ENCODE assay signal across 10 mouse cellular contexts in genomic region chr15:102013651-102014050, GRCm38 (mm10). TPM values are rescaled to one million over a fixed set of nuclear protein-coding genes. Genes with fewer than 3 reads are reported as not detected.
DNase-seq lines count a peak whose midpoint lies in the region; ATAC-seq and TF ChIP-seq lines count a peak whose summit lies in the region.
"Had no signal": no experiment of that assay in that cellular context is flagged by ENCODE, and none has a peak within 500 bp of the region (broad histone marks: within the 10 kb centered on the region; RNA-seq: fewer than 3 reads in every experiment).

No protein-coding gene starts in this region.

- DNase-seq in adrenal gland, postnatal 25 days = peak; percentile 27
- no peak for DNase-seq in adrenal gland, adult 18-20 months (ENCODE audit: low spot score in 2 of 2)
- DNase-seq in retina, postnatal 1 day = peak; percentile 40
- no peak for DNase-seq in retina, embryonic 14.5 days (ENCODE audit: low spot score)
- DNase-seq in stomach, postnatal 0 days (ENCODE audit: low spot score) = no peak
- DNase-seq in heart, postnatal 10 days = no peak
- no peak for DNase-seq in heart, adult 8-10 months (ENCODE audit: low spot score)
- DNase-seq: gastrocnemius, adult 2 months had no signal

- peak; percentile 23; the same call in 1 of the 2 replicates for ATAC-seq in kidney, embryonic 15.5 days (replicated peaks; ENCODE audit: low FRiP score)
- ATAC-seq in stomach, postnatal 0 days (ENCODE audit: low FRiP score, low TSS enrichment) = no peak

- TF ChIP-seq CTCF in stomach, postnatal 0 days (IDR thresholded peaks at IDR 0.05; ENCODE audit: low read depth) = no peak

- H3K4me1 ChIP-seq in kidney, embryonic 15.5 days = peaks cover 37% of the 10 kb centered on the region
- no peaks in the 10 kb centered on the region for H3K4me1 ChIP-seq in stomach, postnatal 0 days (replicated peaks; ENCODE audit: control insufficient read depth, insufficient read depth)

- intact Hi-C loops in heart, postnatal 10 days (cut with DNase I) = no loop called here

- no peaks in the 10 kb centered on the region for H3K36me3 ChIP-seq in kidney, embryonic 15.5 days
- no peaks in the 10 kb centered on the region for H3K36me3 ChIP-seq in stomach, postnatal 0 days (ENCODE audit: control insufficient read depth, insufficient read depth, low read length)

- no peaks in the 10 kb centered on the region for H3K9me3 ChIP-seq in kidney, embryonic 15.5 days (replicated peaks)
- no peaks in the 10 kb centered on the region for H3K9me3 ChIP-seq in stomach, postnatal 0 days (ENCODE audit: control insufficient read depth, low read length)

- no peak overlapping the region for H3K9ac ChIP-seq in kidney, embryonic 15.5 days
- no peak overlapping the region for H3K9ac ChIP-seq in stomach, postnatal 0 days (ENCODE audit: low read length)

- no peaks in the 10 kb centered on the region for H3K27me3 ChIP-seq in kidney, embryonic 15.5 days
- no peaks in the 10 kb centered on the region for H3K27me3 ChIP-seq in stomach, postnatal 0 days (ENCODE audit: control insufficient read depth, insufficient read depth, low read length)

- no peak overlapping the region for H3K4me3 ChIP-seq in kidney, embryonic 15.5 days (replicated peaks)
- H3K4me3 ChIP-seq in stomach, postnatal 0 days (ENCODE audit: low read depth, low read length) = no peak overlapping the region
- H3K4me3 ChIP-seq: gastrocnemius, adult 2 months had no signal

- no peak overlapping the region for H3K4me2 ChIP-seq in kidney, embryonic 15.5 days
- no peak overlapping the region for H3K4me2 ChIP-seq in stomach, postnatal 0 days (replicated peaks; ENCODE audit: low read depth)

- H3K27ac ChIP-seq in kidney, embryonic 15.5 days = peak overlapping the region; percentile 76
- H3K27ac ChIP-seq in stomach, postnatal 0 days (replicated peaks) = peak overlapping the region; percentile 45
- H3K27ac ChIP-seq: gastrocnemius, adult 2 months had no signal

- no peak for TF ChIP-seq EP300 in stomach, postnatal 0 days (optimal IDR thresholded peaks at IDR 0.05)

- WGBS in kidney, embryonic 15.5 days = 51% methylated on average over 3 of the region's 3 CpGs
- WGBS in stomach, postnatal 0 days = 33% methylated on average over 3 of the region's 3 CpGs

RNA-seq across cellular contexts. Expression of gene Krt8, which starts 9.4 kb away (rescaled TPM):
- total RNA-seq in adrenal gland, postnatal 25 days (2021) = 0.36 and 1.00 TPM in 2 replicates
- 1 to 10 TPM in 1 of 2 experiments, under 1 TPM in 1; 0.70 to 1.1 TPM for total RNA-seq in adrenal gland, adult 18-20 months (2021)
- 213 and 217 TPM in 2 replicates for polyA plus RNA-seq in kidney, embryonic 15.5 days (2015; fragmentation: Nextera tagmentation; extraction: Ambion mirVana)
- polyA plus RNA-seq in stomach, postnatal 0 days (2015; fragmentation: Nextera tagmentation; extraction: Ambion mirVana) = 1,902 and 1,960 TPM in 2 replicates
- 1 to 10 TPM; 3.5 to 4.8 TPM for total RNA-seq in heart, postnatal 10 days (2021)
- total RNA-seq in heart, adult 8-10 months (2022) = 1 to 10 TPM in 3 of 4 experiments, under 1 TPM in 1; 0.92 to 3.0 (median 1.5) TPM
- total RNA-seq: gastrocnemius, adult 2 months had no signal

RNA-seq across cellular contexts. Expression of gene Krt18, which starts 14.3 kb away (rescaled TPM):
- 1.5 and 1.8 TPM in 2 replicates for total RNA-seq in adrenal gland, postnatal 25 days (2021)
- total RNA-seq in adrenal gland, adult 18-20 months (2021) = 1 to 10 TPM; 1.0 to 1.3 TPM
- 176 and 180 TPM in 2 replicates for polyA plus RNA-seq in kidney, embryonic 15.5 days (2015; fragmentation: Nextera tagmentation; extraction: Ambion mirVana)
- 715 and 753 TPM in 2 replicates for polyA plus RNA-seq in stomach, postnatal 0 days (2015; fragmentation: Nextera tagmentation; extraction: Ambion mirVana)
- total RNA-seq in heart, postnatal 10 days (2021) = 1 to 10 TPM; 6.5 to 7.2 TPM
- total RNA-seq in heart, adult 8-10 months (2022) = 1 to 10 TPM; 1.9 to 3.9 (median 2.5) TPM

RNA-seq across cellular contexts. Expression of gene Krt78, which starts 59.6 kb away (rescaled TPM):
- total RNA-seq in adrenal gland, postnatal 25 days (2021) = not detected in 2 replicates
- total RNA-seq in adrenal gland, adult 18-20 months (2021) = not detected
- polyA plus RNA-seq in kidney, embryonic 15.5 days (2015; fragmentation: Nextera tagmentation; extraction: Ambion mirVana) = 0.04 and 0.15 TPM in 2 replicates
- 49.3 and 73.4 TPM in 2 replicates for polyA plus RNA-seq in stomach, postnatal 0 days (2015; fragmentation: Nextera tagmentation; extraction: Ambion mirVana)
- total RNA-seq in heart, postnatal 10 days (2021) = not detected
- total RNA-seq in heart, adult 8-10 months (2022) = under 1 TPM in 1 of 4 experiments, not detected in 3; 0.06 TPM
- total RNA-seq: gastrocnemius, adult 2 months; layer of hippocampus, postnatal 25 days had no signal

RNA-seq across cellular contexts. Expression of gene Eif4b, which starts 59.9 kb away (rescaled TPM):
- total RNA-seq in adrenal gland, postnatal 25 days (2021) = 244 and 270 TPM in 2 replicates
- 100 to 1,000 TPM; 197 to 252 TPM for total RNA-seq in adrenal gland, adult 18-20 months (2021)
- 127 and 130 TPM in 2 replicates for polyA plus RNA-seq in kidney, embryonic 15.5 days (2015; fragmentation: Nextera tagmentation; extraction: Ambion mirVana)
- 46.5 and 48.4 TPM in 2 replicates for polyA plus RNA-seq in stomach, postnatal 0 days (2015; fragmentation: Nextera tagmentation; extraction: Ambion mirVana)
- total RNA-seq in heart, postnatal 10 days (2021) = 100 to 1,000 TPM; 149 to 154 TPM
- total RNA-seq in heart, adult 8-10 months (2022) = 100 to 1,000 TPM; 161 to 190 (median 169) TPM

Comparison
In these comparisons a context has a peak if more than half of its experiments do, and no peak if none do; other contexts are left out.
1. DNase-seq: peak in adrenal gland, postnatal 25 days (single experiment) and retina, postnatal 1 day (single experiment); none in adrenal gland, adult 18-20 months (0 of 2), retina, embryonic 14.5 days (single experiment), stomach, postnatal 0 days (single experiment), heart, postnatal 10 days (0 of 2) and heart, adult 8-10 months (single experiment).